Mouse (Mus musculus) left cerebral cortex, postnatal 14 days (tissue): Measurements from ENCODE around the gene Hfe. TPM values are rescaled to one million over a fixed set of nuclear protein-coding genes. Genes with fewer than 3 reads are reported as not detected.

ENCODE experiments used
- microRNA-seq, 2 experiments: library from miRNA; unstranded; fragments of <30 nt; microRNA quantifications; one replicate each; pipeline ENCODE4 v1.2.0; 2022
- total RNA-seq, 2 experiments: library from RNA; stranded (reverse); gene quantifications; 2 replicates each; pipeline ENCODE4 v1.2.3; 2021

The Hfe gene
- total RNA-seq, 2 experiments from 2014 or later: 2.9 to 3.1 TPM

Small RNAs within 50 kb of the gene (microRNA-seq; reads per million reads assigned to microRNA genes)
- 0 reads per million in 2 experiments for gene Gm44314
- gene Gm44350: 0 reads per million in 2 experiments
- 0 reads per million in 2 experiments for gene Gm44484

Other genes with a start within 250 kb of the Hfe start
- gene Btn1a1, start 245.0 kb downstream of the Hfe start, total RNA-seq: not detected
- gene Btn2a2, start 222.0 kb downstream of the Hfe start, total RNA-seq: 1 to 10 TPM in 1 of 2 experiments, under 1 TPM in 1; 0.82 to 1.3 TPM
- gene Hist1h4h, start 179.8 kb downstream of the Hfe start, total RNA-seq: 100 to 1,000 TPM; 264 to 291 TPM
- gene Hist1h2af, start 176.9 kb downstream of the Hfe start, total RNA-seq: 10 to 100 TPM in 1 of 2 experiments, 1 to 10 TPM in 1; 4.3 to 21.5 TPM
- 1 to 10 TPM; 5.8 to 6.2 TPM for gene Hist1h3g, start 175.4 kb downstream of the Hfe start, total RNA-seq
- under 1 TPM; 0.91 to 0.92 TPM for gene Hist1h2bh, start 167.5 kb downstream of the Hfe start, total RNA-seq
- 10 to 100 TPM; 18.7 to 21.0 TPM for gene Hist1h3f, start 166.8 kb downstream of the Hfe start, total RNA-seq
- 100 to 1,000 TPM; 150 to 165 TPM for gene Hist1h4f, start 159.2 kb downstream of the Hfe start, total RNA-seq
- gene Hist1h1d, start 157.6 kb downstream of the Hfe start, total RNA-seq: 1 to 10 TPM; 3.1 to 4.2 TPM
- 10 to 100 TPM; 49.1 to 57.1 TPM for gene Hist1h3e, start 148.5 kb downstream of the Hfe start, total RNA-seq
- gene Hist1h2ae, start 139.6 kb downstream of the Hfe start, total RNA-seq: 10 to 100 TPM in 1 of 2 experiments, 1 to 10 TPM in 1; 8.2 to 10.1 TPM
- gene Hist1h2bg, start 139.5 kb downstream of the Hfe start, total RNA-seq: 10 to 100 TPM; 79.2 to 92.9 TPM
- 10 to 100 TPM; 24.6 to 36.3 TPM for gene Hist1h2bf, start 136.7 kb downstream of the Hfe start, total RNA-seq
- gene Hist1h2ad, start 136.5 kb downstream of the Hfe start, total RNA-seq: 1 to 10 TPM; 3.0 to 5.1 TPM
- 1 to 10 TPM; 9.4 to 9.9 TPM for gene Hist1h3d, start 135.1 kb downstream of the Hfe start, total RNA-seq
- 100 to 1,000 TPM; 132 to 148 TPM for gene Hist1h4d, start 129.3 kb downstream of the Hfe start, total RNA-seq
- 1 to 10 TPM; 4.8 to 5.6 TPM for gene Hist1h2be, start 89.7 kb downstream of the Hfe start, total RNA-seq
- 10 to 100 TPM; 53.4 to 69.1 TPM for gene Hist1h1e, start 88.3 kb downstream of the Hfe start, total RNA-seq
- gene Hist1h2ac, start 26.9 kb downstream of the Hfe start, total RNA-seq: 1 to 10 TPM; 1.9 to 2.0 TPM
- 10 to 100 TPM; 25.0 to 27.3 TPM for gene Hist1h2bc, start 26.7 kb downstream of the Hfe start, total RNA-seq
- gene Hist1h1t, start 15.0 kb downstream of the Hfe start, total RNA-seq: under 1 TPM in 1 of 2 experiments, not detected in 1; 0.40 TPM
- gene Hist1h4c, start 12.4 kb downstream of the Hfe start, total RNA-seq: 100 to 1,000 TPM; 100 to 103 TPM
- gene Hist1h1c, start 28.0 kb upstream of the Hfe start, total RNA-seq: 10 to 100 TPM; 55.8 to 75.9 TPM
- 1 to 10 TPM; 6.8 to 7.2 TPM for gene Hist1h3c, start 34.7 kb upstream of the Hfe start, total RNA-seq
- 10 to 100 TPM; 18.8 to 20.7 TPM for gene Hist1h2bb, start 35.9 kb upstream of the Hfe start, total RNA-seq
- 10 to 100 TPM; 30.0 to 36.8 TPM for gene Hist1h2ab, start 40.3 kb upstream of the Hfe start, total RNA-seq
- 10 to 100 TPM; 16.5 to 23.8 TPM for gene Hist1h3b, start 41.4 kb upstream of the Hfe start, total RNA-seq
- gene Hist1h4b, start 46.2 kb upstream of the Hfe start, total RNA-seq: 10 to 100 TPM; 73.2 to 80.8 TPM
- gene Hist1h4a, start 50.4 kb upstream of the Hfe start, total RNA-seq: 10 to 100 TPM; 68.8 to 69.0 TPM
- gene Hist1h3a, start 51.5 kb upstream of the Hfe start, total RNA-seq: 10 to 100 TPM; 33.2 to 47.2 TPM
- gene Hist1h1a, start 52.8 kb upstream of the Hfe start, total RNA-seq: 10 to 100 TPM; 20.4 to 29.2 TPM
- not detected for gene Trim38, start 59.1 kb upstream of the Hfe start, total RNA-seq
- gene Slc17a2, start 96.1 kb upstream of the Hfe start, total RNA-seq: not detected
- gene Slc17a3, start 128.6 kb upstream of the Hfe start, total RNA-seq: under 1 TPM; 0.17 to 0.22 TPM
- gene Slc17a1, start 156.9 kb upstream of the Hfe start, total RNA-seq: not detected
- not detected for gene Slc17a4, start 204.2 kb upstream of the Hfe start, total RNA-seq
- gene Hist1h2ba, start 223.3 kb upstream of the Hfe start, total RNA-seq: not detected
- gene Hist1h2aa, start 223.6 kb upstream of the Hfe start, total RNA-seq: not detected